Mouse (Mus musculus) left cerebral cortex, postnatal 4 days (tissue): ENCODE results near the gene Btbd35f12. TPM values are rescaled to one million over a fixed set of nuclear protein-coding genes. Genes with fewer than 3 reads are reported as not detected.
"Not testable (repeated sequence)": the region's sequence is repeated elsewhere in the genome, so short reads cannot be mapped to it uniquely, and the experiment has no call there.

Experiments used
- DNase-seq: peaks from one replicate; pipeline ENCODE4 v3.0.0-alpha.2; 2022
- intact Hi-C: fragments of 180-260 bp; cut with DNase I; formaldehyde crosslinking; loops from one replicate; pipeline ENCODE4 v1.15.1; 2025
- total RNA-seq, 2 experiments: library from RNA; stranded (reverse); gene quantifications; 2 replicates each; pipeline ENCODE4 v1.2.3; 2021

Btbd35f12 gene
- total RNA-seq, result not detected

- intact Hi-C loops, result not testable (repeated sequence)
Observed at GRCm38 (mm10) chrX:33313079-33313478, at the start of gene Btbd35f12. Gene Btbd35f12, plus strand, starts transcription at chrX:33313379.

GRCm38 (mm10) chrX:33353254-33353653, 40.1 kb downstream of the Btbd35f12 start:
- intact Hi-C loops, DNase-seq: not testable (repeated sequence)

More at GRCm38 (mm10) chrX:33313079-33313478, at the start of gene Btbd35f12:
- DNase-seq, result not testable (repeated sequence)

Other genes starting within 250 kb of the Btbd35f12 start
- not detected for gene Spin2-ps6, start 78.5 kb upstream of the Btbd35f12 start, total RNA-seq